ENCODE assay signal across 8 mouse cellular contexts in the genomic region with DNA sequence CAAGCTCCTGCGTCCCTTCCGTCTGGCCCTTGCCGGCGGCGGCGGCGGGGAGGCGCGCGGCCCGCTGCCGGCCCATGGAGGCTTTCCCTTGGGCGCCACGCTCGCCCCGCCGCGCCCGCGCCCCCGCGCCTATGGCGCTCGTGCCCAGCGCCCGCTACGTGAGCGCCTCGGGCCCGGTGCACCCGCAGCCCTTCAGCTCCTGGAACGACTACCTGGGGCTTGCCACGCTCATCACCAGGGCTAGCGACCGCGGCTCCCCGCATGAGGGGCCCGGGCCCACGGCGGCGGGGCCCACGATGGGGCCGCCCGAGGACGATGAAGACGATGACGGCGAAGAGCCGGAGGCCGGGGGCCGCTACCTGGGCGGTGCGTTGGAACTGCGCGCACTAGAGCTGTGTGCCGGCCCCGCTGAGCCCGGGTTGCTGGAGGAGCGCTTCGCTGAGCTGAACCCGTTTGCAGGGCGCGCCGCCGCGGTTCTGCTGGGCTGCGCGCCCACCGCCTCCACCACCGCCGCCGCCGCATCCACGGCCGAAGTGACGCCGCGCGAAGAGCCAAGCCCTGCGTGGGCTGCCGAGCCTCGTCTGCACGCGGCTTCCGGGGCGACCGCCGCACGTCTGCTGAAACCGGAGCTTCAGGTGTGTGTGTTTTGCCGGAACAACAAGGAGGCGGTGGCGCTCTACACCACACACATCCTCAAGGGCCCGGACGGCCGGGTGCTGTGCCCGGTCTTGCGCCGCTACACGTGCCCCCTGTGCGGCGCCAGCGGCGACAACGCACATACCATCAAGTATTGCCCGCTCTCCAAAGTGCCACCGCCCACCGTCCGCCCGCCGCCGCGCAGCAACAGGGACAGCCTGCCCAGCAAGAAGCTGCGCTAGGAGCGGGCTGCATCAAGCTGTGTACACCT. TPM values are rescaled to one million over a fixed set of nuclear protein-coding genes. Genes with fewer than 3 reads are reported as not detected.
A peak's percentile ranks its signal among the peaks of the same experiment; 100 is the strongest.
DNase-seq lines count a peak whose midpoint lies in the region; ATAC-seq and TF ChIP-seq lines count a peak whose summit lies in the region.

No protein-coding gene starts in this region.

- H3K4me2 ChIP-seq in hindbrain, postnatal 0 days (ENCODE audit: low read depth, low read length), result peak overlapping the region; percentile 78

- peak; percentile 62 for ATAC-seq in frontal cortex, adult (ENCODE audit: low TSS enrichment)
- peak; percentile 77 for ATAC-seq in hindbrain, postnatal 0 days
- ATAC-seq in megakaryocyte, adult 5-6 weeks (ENCODE audit: poor library complexity, severe bottlenecking), result peak; percentile 39

- peak; percentile 55 for DNase-seq in NIH3T3 (ENCODE audit: low read depth)
- peak; percentile 68 to 71 for DNase-seq in cerebellum, adult 2 months
- DNase-seq in hindbrain, postnatal 0 days (ENCODE audit: low spot score), result peak; percentile 68
- peak; percentile 33 to 60 for DNase-seq in left cerebral cortex, adult 9 months (ENCODE audit: low spot score in 2 of 2)
- DNase-seq in right cerebral cortex, postnatal 14 days, result peak; percentile 60
- DNase-seq in yolk sac, embryonic 10.5 days (ENCODE audit: low spot score), result peak; percentile 50

- no peaks in the 10 kb centered on the region for H3K9me3 ChIP-seq in hindbrain, postnatal 0 days (ENCODE audit: low read length)

- no peaks in the 10 kb centered on the region; the same call in 1 of the 2 replicates for H3K36me3 ChIP-seq in hindbrain, postnatal 0 days (ENCODE audit: insufficient read depth, low read length)

- no peak for TF ChIP-seq POLR2A in cerebellum, adult 2 months (IDR thresholded peaks at IDR 0.05; ENCODE audit: borderline replicate concordance, insufficient read depth, low read length)

- H3K27ac ChIP-seq in cerebellum, adult 2 months (ENCODE audit: insufficient read depth, low read length), result peak overlapping the region; percentile 79
- peak overlapping the region; percentile 85 for H3K27ac ChIP-seq in hindbrain, postnatal 0 days

- WGBS in cerebellum, adult 2 months, result under 1% methylated on average over 115 of the region's 115 CpGs
- 2% methylated on average over 83 of the region's 115 CpGs for WGBS in hindbrain, postnatal 0 days

- peaks cover 3% of the 10 kb centered on the region; the same call in 1 of the 2 replicates for H3K4me1 ChIP-seq in cerebellum, adult 2 months (ENCODE audit: control insufficient read depth, insufficient read depth, low read length)
- peaks cover 9% of the 10 kb centered on the region for H3K4me1 ChIP-seq in hindbrain, postnatal 0 days (ENCODE audit: insufficient read depth, low read length)

- peak overlapping the region; percentile 80 for H3K9ac ChIP-seq in hindbrain, postnatal 0 days (replicated peaks; ENCODE audit: low read length)

- peak overlapping the region; percentile 75 for H3K4me3 ChIP-seq in cerebellum, adult 2 months (replicated peaks; ENCODE audit: insufficient read depth, low read depth, low read length)
- H3K4me3 ChIP-seq in hindbrain, postnatal 0 days (ENCODE audit: low read length), result peak overlapping the region; percentile 84

- no peak for TF ChIP-seq CTCF in cerebellum, adult 2 months (IDR thresholded peaks at IDR 0.05; ENCODE audit: borderline replicate concordance, insufficient read depth, low read depth, low read length)
- TF ChIP-seq CTCF in hindbrain, postnatal 0 days (IDR thresholded peaks at IDR 0.05; ENCODE audit: low read depth), result peak; percentile 8; the same call in 1 of the 2 replicates

- no peaks in the 10 kb centered on the region for H3K27me3 ChIP-seq in cerebellum, adult 2 months (ENCODE audit: control insufficient read depth, insufficient read depth, low read length)
- no peaks in the 10 kb centered on the region for H3K27me3 ChIP-seq in hindbrain, postnatal 0 days (ENCODE audit: insufficient read depth, low read length)

RNA-seq across cellular contexts. Expression of a gene that starts 0.7 kb away (rescaled TPM):
- 10.0 and 11.4 TPM in 2 replicates for polyA plus RNA-seq in cerebellum, adult 2 months (2012; rRNA removed)
- total RNA-seq in hindbrain, postnatal 0 days (2014; rRNA removed), result 37.2 and 40.1 TPM in 2 replicates
- polyA plus RNA-seq in hindbrain, postnatal 0 days (2015; fragmentation: Nextera tagmentation; extraction: Ambion mirVana), result 16.0 and 16.1 TPM in 2 replicates
- 1.8 and 2.6 TPM in 2 replicates for total RNA-seq in megakaryocyte, adult 5-6 weeks (2015)
- 1.6 and 2.1 TPM in 2 replicates for total RNA-seq in megakaryocyte, adult 5-6 weeks (2017)

RNA-seq across cellular contexts. Expression of a gene that starts 34.0 kb away (rescaled TPM):
- polyA plus RNA-seq in cerebellum, adult 2 months (2012; rRNA removed), result 69.0 and 73.5 TPM in 2 replicates
- 68.4 and 78.6 TPM in 2 replicates for total RNA-seq in hindbrain, postnatal 0 days (2014; rRNA removed)
- 89.8 and 95.5 TPM in 2 replicates for polyA plus RNA-seq in hindbrain, postnatal 0 days (2015; fragmentation: Nextera tagmentation; extraction: Ambion mirVana)
- total RNA-seq in megakaryocyte, adult 5-6 weeks (2015), result 152 and 154 TPM in 2 replicates
- total RNA-seq in megakaryocyte, adult 5-6 weeks (2017), result 194 and 226 TPM in 2 replicates

RNA-seq across cellular contexts. Expression of a gene that starts 54.9 kb away (rescaled TPM):
- 60.3 and 62.5 TPM in 2 replicates for polyA plus RNA-seq in cerebellum, adult 2 months (2012; rRNA removed)
- 29.7 and 32.0 TPM in 2 replicates for total RNA-seq in hindbrain, postnatal 0 days (2014; rRNA removed)
- 44.8 and 45.6 TPM in 2 replicates for polyA plus RNA-seq in hindbrain, postnatal 0 days (2015; fragmentation: Nextera tagmentation; extraction: Ambion mirVana)
- total RNA-seq in megakaryocyte, adult 5-6 weeks (2015), result 47.7 and 49.6 TPM in 2 replicates
- 28.8 and 31.3 TPM in 2 replicates for total RNA-seq in megakaryocyte, adult 5-6 weeks (2017)

Comparison
In these comparisons a context has a peak if more than half of its experiments do, and no peak if none do; other contexts are left out.
1. Peak in every context shown above with its lines: DNase-seq, ATAC-seq, H3K4me3 ChIP-seq and H3K27ac ChIP-seq.
2. RNA of a gene that starts 0.7 kb away (total RNA-seq): 37.2 to 40.1 TPM in hindbrain, postnatal 0 days; 1.6 to 2.6 TPM in megakaryocyte, adult 5-6 weeks; every median in the first group is over 10 times any median in the second.